Mouse (Mus musculus) thymus, postnatal 36 days (tissue): ENCODE data around the gene Acp2.
"Not testable (repeated sequence)": the region's sequence is repeated elsewhere in the genome, so short reads cannot be mapped to it uniquely, and the experiment has no call there.

Source experiments
- DNase-seq, 2 experiments: peaks; one replicate each; pipeline ENCODE4 v3.0.0; 2022; ENCODE audit warnings: mixed read lengths in 2 of 2

Acp2 gene

DNA sequence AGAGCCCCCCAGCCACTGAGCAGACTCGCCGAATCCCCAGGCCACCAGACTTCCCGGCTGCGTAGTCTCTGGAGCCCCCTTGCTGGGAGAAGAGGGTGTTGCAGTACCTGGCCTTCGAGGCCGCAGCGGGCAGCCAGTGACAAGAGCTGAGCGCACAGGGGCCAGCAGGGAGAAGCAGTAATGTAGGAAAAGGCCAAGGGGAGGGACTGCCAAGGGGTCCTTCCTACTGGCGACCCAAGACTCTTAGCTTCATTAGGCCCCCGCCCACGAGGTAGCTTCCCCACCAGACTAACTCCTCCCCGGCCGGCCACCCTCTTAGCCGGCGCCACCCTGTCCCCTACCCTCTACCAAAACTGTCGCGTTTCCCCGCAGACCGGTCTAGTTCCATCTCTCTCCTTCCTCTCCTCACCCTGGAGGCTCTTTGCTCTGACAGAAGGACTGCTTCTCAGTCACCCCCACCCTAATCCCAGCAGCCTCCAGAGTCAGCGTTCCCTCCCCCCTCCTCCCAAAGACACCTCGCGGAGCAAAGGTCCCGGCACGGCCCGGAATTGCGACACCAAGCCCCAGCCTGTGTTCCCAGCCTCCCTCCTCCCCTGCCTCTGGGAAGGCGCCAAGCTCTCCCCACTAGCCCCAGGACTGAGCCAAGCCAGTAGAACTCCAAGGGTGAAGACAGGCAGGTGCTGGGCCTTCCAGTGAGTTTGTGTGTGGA lies 7.9 kb upstream of the Acp2 start:
- DNase-seq: peak; percentile 61 to 67

DNA sequence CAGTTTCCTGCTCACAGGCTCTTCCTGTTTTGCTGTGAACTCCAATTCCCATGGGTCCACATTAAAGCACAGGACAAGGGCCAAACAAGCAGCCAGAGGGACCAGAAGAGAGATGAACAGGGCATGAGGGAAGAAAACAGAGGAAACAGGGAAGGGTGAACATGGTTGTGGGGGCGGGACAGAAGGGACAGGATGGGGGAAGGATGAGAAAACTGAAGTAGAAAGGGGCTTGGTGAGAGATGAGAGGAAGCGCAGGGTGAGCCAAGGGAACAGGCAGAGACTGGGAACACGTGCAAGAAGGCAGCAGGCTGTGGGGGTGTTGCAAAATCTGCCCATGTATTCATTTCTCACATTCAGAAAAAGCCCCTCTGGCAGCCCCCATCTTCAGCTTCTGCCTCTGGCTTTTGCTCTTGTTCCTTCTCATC lies 6.1 kb upstream of the Acp2 start:
- no peak for DNase-seq

DNA sequence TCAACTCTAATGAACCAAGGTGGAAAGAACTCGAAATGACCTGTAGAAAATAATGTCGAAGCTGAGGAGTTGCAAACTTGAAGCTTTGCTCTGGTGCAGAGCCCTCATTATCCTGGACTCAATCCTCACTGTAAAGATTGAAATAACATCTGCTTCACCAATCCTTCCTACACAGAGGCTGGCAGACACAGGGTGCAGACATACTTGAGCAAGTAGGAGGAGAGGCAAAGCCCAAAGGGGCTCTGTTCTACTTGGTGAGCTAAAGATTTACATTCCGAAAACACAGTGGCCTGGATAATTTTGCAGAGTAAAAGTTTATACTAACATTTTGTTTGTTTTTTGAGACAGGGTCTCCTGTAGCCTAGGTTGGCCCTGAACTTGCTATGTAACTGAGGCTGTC lies 3.8 kb upstream of the Acp2 start:
- DNase-seq: no peak

DNA sequence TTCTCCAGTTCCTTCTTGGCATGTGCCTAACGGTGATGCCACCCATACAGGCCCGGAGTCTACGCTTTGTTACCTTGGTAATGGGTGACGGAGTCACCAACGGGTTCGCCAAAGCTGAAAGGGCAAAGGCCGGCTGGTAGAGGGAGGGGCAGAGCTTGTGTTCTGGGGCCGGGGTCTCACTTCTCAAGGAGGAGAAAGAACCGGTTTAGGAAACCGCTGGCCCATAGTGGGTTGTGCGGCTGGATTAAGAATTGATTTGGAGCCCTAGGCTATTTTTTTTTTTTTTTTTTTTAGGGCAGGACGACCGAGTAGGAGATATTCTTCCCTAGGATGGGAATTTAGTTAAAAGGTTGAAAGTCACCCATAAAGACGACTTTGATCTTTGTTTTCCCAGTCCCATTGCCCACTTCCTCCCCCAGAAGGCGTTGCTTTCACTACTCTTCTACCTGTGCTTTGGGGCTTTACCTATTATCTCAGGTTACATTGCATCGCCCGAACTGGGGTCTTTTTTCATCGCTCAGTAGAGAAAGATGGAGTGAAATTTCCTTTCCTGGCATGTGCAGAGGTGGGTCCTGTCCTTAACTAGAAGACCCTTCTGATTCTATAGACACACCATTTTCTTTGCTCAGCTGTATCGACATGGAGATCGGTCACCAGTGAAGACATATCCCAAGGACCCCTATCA lies 429 bp downstream of the Acp2 start:
- DNase-seq: no peak

DNA sequence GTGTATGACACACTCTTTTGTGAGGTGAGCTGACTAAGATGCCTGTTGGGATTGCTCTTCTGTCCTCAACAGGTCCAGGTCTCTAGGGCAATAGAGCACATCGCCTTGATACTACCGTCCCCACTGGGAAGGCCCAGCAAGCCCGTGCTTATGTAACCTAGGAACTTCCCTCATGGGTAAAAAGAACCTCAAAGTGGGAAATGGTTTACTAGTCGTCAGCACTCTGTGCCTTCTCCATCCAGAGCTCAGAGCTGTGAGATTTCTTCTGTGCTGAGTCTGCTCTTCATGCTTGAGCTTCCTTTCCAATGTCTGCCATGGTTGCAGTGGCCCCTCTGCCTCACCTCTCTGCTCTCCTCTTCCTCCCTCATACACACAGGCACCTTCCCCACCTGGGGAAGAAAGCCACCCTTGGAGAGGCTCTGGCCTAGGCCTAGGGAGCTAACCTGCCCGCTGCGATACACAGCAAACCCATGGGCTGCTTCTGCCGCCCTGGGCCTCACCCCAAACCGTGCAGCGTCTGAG lies 3.6 kb downstream of the Acp2 start:
- no peak for DNase-seq

DNA sequence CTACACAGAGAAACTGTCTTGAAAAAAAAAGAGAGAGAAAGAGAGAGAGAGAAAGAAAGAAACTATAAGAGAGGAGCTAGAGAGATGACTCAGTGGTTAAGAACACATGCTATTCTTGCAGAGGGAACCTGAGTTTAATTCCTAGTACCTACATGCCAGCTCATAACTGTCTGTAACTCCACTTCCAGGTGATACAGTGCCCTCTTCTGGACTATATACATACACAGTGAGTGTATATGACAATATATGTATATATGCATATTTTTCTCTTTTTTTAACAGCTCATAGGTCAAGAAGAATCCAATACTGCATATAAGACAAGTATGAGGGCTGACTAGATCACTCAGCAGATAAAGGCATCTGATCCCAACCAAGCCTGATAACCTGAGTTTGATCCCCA lies 10.6 kb downstream of the Acp2 start:
- no peak for DNase-seq

DNA sequence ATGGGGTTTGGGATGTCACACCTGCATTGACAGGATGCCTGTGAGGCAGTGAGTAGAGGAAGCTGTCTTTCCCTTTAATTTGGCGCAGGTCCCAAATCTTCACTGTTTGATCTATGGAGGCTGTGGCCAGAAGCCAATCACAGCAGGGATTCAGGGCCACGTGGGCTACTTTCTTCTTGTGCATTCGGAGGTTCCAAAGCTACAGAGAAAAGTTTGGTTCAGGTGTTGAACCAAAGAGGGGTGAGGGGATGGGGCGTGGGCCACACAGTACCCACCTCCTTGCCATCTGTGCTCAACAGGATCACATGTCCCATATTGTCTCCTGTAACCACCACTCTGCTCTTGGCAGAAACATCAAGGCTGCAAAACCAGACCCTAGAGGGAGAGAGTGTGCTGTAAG lies 14.3 kb downstream of the Acp2 start:
- peak; percentile 59 to 81 for DNase-seq

DNA sequence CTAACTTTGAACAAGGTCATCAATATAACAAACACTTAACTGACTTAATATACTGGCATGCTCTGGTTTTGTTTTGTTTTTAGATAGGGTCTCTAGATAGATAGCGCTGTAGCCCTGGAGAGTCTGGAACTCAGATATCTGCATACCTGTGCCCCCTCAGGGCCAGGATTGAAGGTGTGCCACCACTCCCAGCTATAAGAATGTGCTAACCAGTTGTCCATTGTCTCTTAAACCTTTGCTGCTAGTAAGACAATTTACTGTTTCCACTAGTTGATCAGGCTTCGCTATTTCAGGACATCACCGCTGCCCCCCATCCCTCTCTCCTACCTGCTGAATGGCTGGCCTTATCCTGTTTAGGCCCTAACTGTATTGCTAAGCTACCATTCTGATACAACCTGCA lies 17.8 kb downstream of the Acp2 start:
- DNase-seq: no peak

- DNase-seq: no peak
Observed at GRCm38 (mm10) chr2:91223614-91224013, 20.9 kb downstream of the Acp2 start.

DNA sequence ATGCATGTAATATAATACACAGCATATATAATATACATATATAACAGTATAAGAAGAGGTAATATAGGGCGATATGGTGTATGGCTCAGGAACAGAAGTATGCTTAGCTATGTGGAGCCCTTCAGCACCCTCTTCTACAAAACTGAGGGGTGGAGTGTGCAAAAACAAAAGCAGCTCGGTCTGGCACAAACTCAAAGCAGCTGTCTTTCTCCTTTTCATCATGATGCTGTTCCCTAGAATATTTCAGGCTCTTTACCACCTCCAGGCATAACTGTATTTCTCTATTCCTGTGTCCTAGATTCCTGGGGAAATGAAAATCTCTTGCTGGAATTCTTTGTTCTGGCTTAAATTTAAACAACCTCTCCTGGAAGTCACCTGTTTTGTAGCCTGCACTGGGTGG lies 27.1 kb downstream of the Acp2 start:
- no peak for DNase-seq

- peak; percentile 92 to 94 for DNase-seq
Observed at GRCm38 (mm10) chr2:91236601-91237510, 34.2 kb downstream of the Acp2 start, which contains the start of gene Ddb2. Gene Ddb2, minus strand, starts transcription at chr2:91236982.

GRCm38 (mm10) chr2:91237511-91238080 lies 34.9 kb downstream of the Acp2 start:
- not testable (repeated sequence) for DNase-seq

DNA sequence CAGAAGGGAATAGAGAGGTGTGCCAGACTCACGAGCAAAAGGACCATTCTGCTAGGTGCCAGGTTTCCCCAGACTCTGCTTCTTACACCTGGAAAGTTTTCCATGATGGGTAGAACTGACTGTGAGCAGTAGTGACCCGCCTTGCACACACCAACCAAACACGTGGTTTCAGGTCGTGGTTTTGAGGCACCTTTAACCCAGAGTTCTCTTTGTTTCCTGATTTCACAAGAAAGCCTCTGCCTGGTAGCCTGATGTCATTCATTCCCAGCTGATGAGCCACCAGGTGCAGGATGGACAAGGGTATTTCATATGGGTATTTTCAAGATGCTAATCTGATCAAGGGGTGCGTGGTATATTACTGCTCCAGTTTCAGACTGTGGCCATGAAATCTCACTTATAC lies 39.9 kb downstream of the Acp2 start:
- DNase-seq: no peak

- DNase-seq: no peak
Observed at GRCm38 (mm10) chr2:91243416-91243815, 40.7 kb downstream of the Acp2 start.

DNA sequence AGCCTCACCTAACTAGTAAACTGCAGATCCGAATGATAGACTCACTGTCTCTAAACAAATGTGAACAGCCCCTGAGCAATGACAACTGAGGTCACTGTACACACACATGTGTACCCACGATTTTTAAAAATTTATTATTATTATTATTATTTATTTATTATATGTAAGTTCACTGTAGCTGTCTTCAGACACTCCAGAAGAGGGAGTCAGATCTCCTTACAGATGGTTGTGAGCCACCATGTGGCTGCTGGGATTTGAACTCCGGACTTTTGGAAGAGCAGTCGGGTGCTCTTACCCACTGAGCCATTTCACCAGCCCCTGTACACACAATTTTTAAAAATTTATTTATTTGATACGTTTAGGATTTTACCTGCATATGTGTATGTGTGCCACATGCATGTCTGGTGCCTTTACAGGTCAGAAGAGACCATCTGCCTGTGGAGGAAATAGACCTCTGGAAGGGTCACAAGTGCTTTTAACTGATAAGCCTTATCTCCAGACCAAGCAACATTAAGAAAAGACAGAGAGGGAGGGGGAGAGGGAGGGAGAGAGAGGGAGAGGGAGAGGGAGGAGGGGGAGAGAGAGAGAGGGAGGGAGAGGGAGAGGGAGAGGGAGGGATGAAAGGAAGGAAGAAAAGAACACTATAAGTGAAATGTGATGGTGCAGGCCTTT lies 42.0 kb downstream of the Acp2 start:
- no peak for DNase-seq

DNA sequence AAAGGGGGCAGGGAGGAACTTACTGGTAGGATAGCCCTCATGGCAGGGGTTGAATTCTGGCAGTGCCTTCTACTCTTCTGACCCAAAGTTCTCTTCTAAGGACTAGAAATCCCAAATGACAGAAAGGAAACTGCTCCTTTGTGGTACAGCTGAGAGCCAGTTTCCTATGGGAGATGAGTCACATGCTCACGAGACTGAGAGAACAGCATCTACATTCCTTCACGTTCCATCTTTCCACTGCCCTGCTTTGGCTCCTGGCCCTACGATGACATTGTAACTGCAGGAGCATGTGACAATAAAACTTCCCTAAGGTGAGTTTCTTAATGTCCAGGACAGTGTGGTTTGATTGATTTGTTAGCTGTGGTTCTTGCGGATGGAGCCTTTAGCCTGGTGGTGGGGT lies 45.7 kb downstream of the Acp2 start:
- no peak for DNase-seq

- DNase-seq: no peak
Observed at GRCm38 (mm10) chr2:91252001-91252400, 49.3 kb downstream of the Acp2 start.

DNA sequence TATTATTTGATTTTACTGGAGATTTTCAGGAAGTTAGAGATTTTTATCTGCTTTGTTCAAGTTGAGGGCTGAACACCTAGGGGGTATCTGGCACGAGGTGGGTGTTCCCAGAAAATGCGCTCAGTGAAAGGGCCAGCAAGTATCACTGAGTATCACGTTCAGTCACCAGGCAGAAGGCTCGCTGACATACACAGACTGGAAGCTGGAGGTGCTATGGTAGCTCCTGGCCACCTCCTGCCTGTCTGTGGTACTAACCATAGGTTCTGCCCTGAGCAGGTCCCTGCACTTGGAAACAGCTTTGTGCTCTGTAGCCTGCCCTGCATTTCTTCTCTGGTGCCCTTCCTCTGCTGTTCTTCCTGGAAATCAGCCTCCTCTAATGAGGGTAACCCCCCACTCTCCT lies 49.8 kb downstream of the Acp2 start:
- DNase-seq: no peak

- no peak for DNase-seq
Observed at GRCm38 (mm10) chr2:91254725-91255380, 52.2 kb downstream of the Acp2 start.

DNA sequence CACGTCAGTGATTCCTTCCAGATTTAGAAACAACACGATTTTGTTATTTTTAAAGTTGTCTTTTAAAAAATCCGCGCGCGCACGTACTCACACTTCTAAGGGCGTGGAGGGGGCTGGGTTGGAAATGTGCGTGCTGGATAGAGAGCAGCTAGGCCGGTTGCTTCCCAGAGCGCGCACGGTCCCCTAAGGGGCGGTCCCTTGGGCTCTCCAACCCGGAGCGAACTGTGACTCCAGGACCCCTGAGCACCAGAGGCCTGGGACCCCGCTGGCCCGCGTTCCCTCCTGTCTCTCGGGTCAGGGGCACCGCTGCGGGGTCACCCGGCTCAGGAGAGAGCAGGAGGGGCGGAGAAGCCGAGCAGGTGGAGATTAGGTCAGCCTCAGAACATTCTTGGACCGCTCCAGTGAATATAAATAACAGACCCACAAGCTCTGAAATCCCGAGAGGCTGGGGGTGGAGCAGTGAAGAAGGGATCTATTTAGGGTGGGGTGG lies 53.0 kb downstream of the Acp2 start, which contains the start of gene Pacsin3:
TSS of gene Pacsin3 (plus strand) at position 294 of the 490 bp plus-strand sequence.
- no peak for DNase-seq
